Mouse (Mus musculus): ENCODE data around the gene Topors. TPM values are rescaled to one million over a fixed set of nuclear protein-coding genes. Genes with fewer than 3 reads are reported as not detected.

Gene Topors
- polyA plus RNA-seq, 1 experiment from 2014 or later, result 33.3 TPM

- 24% methylated on average over 4 of the region's 4 CpGs for WGBS
- H3K4me3 ChIP-seq, result no peak overlapping the region
- no peaks in the 10 kb centered on the region for H3K4me1 ChIP-seq (replicated peaks)
- H3K27ac ChIP-seq (replicated peaks), result no peak overlapping the region
- H3K36me3 ChIP-seq, result no peaks in the 10 kb centered on the region
- no peak for ATAC-seq (ENCODE audit: low read depth)
- no peak overlapping the region for H3K4me2 ChIP-seq
- H3K27me3 ChIP-seq, result no peaks in the 10 kb centered on the region
- no peak overlapping the region for H3K9ac ChIP-seq
- 0 out of 2 replicates have a peak, but pooled peaks cover 2% of the 10 kb centered on the region for H3K9me3 ChIP-seq
Observed at GRCm38 (mm10) chr4:40285582-40285981, 15.9 kb upstream of the Topors start.

- under 1% methylated on average over 36 of the region's 36 CpGs for WGBS
- peaks cover 14% of the 10 kb centered on the region for H3K4me1 ChIP-seq (replicated peaks)
- ATAC-seq (ENCODE audit: low read depth), result peak; percentile 96
Observed at GRCm38 (mm10) chr4:40279276-40279900, 9.7 kb upstream of the Topors start, which contains the start of gene Ndufb6. TSS of gene Ndufb6 (minus strand) at chr4:40279421.

GRCm38 (mm10) chr4:40278880-40279275 lies 9.2 kb upstream of the Topors start:
- under 1% methylated on average over 21 of the region's 21 CpGs for WGBS
- Histone ChIP-seq H3K27me3 (no peaks in the 10 kb centered on the region), H3K9me3 (no peaks in the 10 kb centered on the region), H3K4me3 (peak overlapping the region; percentile 87), H3K9ac (peak overlapping the region; percentile 93), H3K4me1 (replicated peaks) (peaks cover 14% of the 10 kb centered on the region), H3K36me3 (peaks cover 27% of the 10 kb centered on the region), H3K4me2 (peak overlapping the region; percentile 87), H3K27ac (replicated peaks) (peak overlapping the region; percentile 64)
- ATAC-seq (ENCODE audit: low read depth), result peak; percentile 83

More at GRCm38 (mm10) chr4:40279276-40279900, 9.7 kb upstream of the Topors start, which contains the start of gene Ndufb6:
- Histone ChIP-seq H3K27ac (replicated peaks) (peak within 1 kb of the TSS; percentile 64), H3K9ac (peak within 1 kb of the TSS; percentile 93), H3K4me3 (peak within 1 kb of the TSS; percentile 87), H3K4me2 (peak within 1 kb of the TSS; percentile 87), H3K36me3 (peaks cover 24% of the 10 kb centered on the region), H3K27me3 (no peaks in the 10 kb centered on the region), H3K9me3 (no peaks in the 10 kb centered on the region)

DNA sequence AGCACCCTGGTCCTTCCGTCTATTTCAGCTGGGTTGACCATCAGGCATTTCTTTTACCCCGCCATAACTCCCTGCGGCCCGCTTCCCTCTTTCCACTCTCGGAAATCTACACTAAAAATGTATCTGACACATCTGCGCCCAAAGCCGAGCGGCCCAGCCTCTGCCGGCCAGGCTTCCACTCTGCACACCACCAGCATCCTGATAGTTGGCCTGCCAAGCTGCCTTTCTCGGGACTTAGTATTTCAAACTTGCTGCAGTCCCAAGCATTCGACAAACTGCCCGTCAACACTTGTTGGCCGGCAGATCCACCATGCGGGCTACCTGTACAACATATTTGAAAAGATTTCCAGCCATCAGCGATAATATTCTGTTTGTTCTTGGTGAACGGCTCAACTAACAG lies 815 bp downstream of the Topors start:
- Histone ChIP-seq H3K4me3 (peak overlapping the region; percentile 74), H3K27me3 (no peaks in the 10 kb centered on the region), H3K9ac (peak overlapping the region; percentile 86), H3K9me3 (no peaks in the 10 kb centered on the region), H3K4me2 (peak overlapping the region; percentile 96), H3K27ac (replicated peaks) (peak overlapping the region; percentile 97), H3K4me1 (replicated peaks) (peaks cover 38% of the 10 kb centered on the region), H3K36me3 (peaks cover 35% of the 10 kb centered on the region; the same call in 1 of the 2 replicates)
- ATAC-seq (ENCODE audit: low read depth), result peak; percentile 16
- 0% methylated on average over 16 of the region's 16 CpGs for WGBS

- H3K9ac ChIP-seq, result peak overlapping the region; percentile 86
- H3K27me3 ChIP-seq, result no peaks in the 10 kb centered on the region
- peaks cover 38% of the 10 kb centered on the region for H3K4me1 ChIP-seq (replicated peaks)
- H3K4me3 ChIP-seq, result peak overlapping the region; percentile 74
- under 1% methylated on average over 49 of the region's 50 CpGs for WGBS
- peak overlapping the region; percentile 97 for H3K27ac ChIP-seq (replicated peaks)
- peak; percentile 81 for ATAC-seq (ENCODE audit: low read depth)
- H3K36me3 ChIP-seq, result peaks cover 34% of the 10 kb centered on the region; the same call in 1 of the 2 replicates
- peak overlapping the region; percentile 96 for H3K4me2 ChIP-seq
- no peaks in the 10 kb centered on the region for H3K9me3 ChIP-seq
Observed at GRCm38 (mm10) chr4:40268204-40268813, 1.3 kb downstream of the Topors start.

- Histone ChIP-seq H3K4me2 (peak overlapping the region; percentile 96), H3K9me3 (no peaks in the 10 kb centered on the region), H3K9ac (peak overlapping the region; percentile 86), H3K36me3 (peaks cover 30% of the 10 kb centered on the region), H3K27me3 (no peaks in the 10 kb centered on the region), H3K4me3 (peak overlapping the region; percentile 74), H3K27ac (replicated peaks) (peak overlapping the region; percentile 82), H3K4me1 (replicated peaks) (peaks cover 38% of the 10 kb centered on the region)
- ATAC-seq (ENCODE audit: low read depth), result no peak
- WGBS, result 72% methylated on average over 7 of the region's 7 CpGs
Observed at GRCm38 (mm10) chr4:40267681-40268080, 2.0 kb downstream of the Topors start.

DNA sequence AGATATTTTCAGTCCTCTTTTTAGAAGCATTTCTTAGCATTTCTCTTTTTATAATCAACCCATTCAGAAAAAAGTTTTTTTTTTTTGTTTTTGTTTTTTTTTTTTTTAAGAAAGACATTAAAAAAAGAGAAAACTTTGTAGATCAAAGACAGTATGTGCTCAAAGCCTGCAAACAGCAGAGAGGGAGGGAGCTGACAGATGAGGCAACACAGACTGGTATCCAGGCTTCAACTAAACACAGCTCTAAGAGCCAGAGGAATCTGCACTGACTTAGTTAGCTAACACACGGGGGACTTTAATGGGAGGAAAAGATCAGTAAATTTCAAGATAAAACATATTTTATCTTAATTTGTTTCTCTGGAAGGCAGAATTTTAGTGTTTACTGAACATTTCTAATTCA lies 5.3 kb downstream of the Topors start:
- Histone ChIP-seq H3K9me3 (no peaks in the 10 kb centered on the region), H3K27me3 (no peaks in the 10 kb centered on the region), H3K9ac (no peak overlapping the region), H3K36me3 (peaks cover 54% of the 10 kb centered on the region), H3K27ac (replicated peaks) (no peak overlapping the region), H3K4me1 (replicated peaks) (peaks cover 32% of the 10 kb centered on the region), H3K4me3 (no peak overlapping the region), H3K4me2 (no peak overlapping the region)
- 95% methylated on average over 1 of the region's 1 CpGs for WGBS
- ATAC-seq (ENCODE audit: low read depth), result no peak

DNA sequence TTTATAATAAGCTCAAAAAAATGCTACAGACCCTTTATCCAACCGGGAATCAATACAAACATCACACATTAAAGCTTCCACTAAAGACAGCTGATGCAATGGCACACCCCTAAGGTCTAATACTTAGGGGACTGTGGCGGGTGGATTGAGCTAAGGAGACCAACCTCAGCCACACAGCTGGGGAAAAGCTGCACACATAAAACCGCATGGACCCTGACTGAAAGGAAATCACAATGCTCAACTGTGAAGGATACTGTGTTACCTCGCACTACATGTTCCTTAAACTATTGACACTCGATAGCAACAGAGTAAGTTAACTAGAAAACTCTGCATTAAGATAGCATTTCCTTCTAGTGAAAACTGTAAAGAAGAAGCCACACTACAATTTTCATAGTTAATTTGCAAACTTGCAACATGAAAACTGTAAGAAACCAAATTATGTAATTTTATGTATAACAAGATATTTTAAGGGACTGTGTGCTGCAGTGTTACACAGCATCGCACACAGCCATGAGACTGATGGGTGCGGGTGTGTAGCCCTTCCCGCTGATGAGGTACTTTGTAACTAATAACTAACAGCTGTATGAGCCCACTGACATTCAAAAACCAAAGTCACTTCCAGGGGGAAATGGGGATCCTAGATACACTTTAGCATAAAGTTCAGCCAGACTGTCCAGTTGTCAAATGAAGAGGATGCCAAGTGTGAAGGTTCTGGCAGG lies 15.1 kb downstream of the Topors start:
- Histone ChIP-seq H3K4me2 (no peak overlapping the region), H3K9me3 (no peaks in the 10 kb centered on the region), H3K4me1 (replicated peaks) (no peaks in the 10 kb centered on the region), H3K27me3 (no peaks in the 10 kb centered on the region), H3K36me3 (peaks cover 15% of the 10 kb centered on the region), H3K9ac (no peak overlapping the region), H3K27ac (replicated peaks) (no peak overlapping the region), H3K4me3 (no peak overlapping the region)
- no peak for ATAC-seq (ENCODE audit: low read depth)
- 85% methylated on average over 8 of the region's 8 CpGs for WGBS

DNA sequence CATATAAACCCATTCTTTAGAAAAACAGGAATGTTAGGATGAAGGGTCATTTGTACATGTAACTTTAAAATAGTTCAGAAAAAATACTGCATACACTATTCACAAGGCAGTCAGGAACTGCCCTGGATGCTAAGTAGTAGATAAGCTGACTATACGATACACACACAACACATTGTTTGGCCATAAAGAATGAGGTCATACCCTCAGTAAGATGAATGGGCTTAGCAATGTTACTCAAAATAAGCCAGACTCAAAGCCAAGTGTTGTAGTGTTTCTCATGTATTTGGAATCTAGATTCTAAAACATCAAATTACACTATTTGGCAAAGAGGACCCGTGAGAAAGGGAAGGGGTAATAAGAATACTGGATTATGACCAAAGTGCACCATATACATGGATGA lies 15.9 kb downstream of the Topors start:
- Histone ChIP-seq H3K4me1 (replicated peaks) (no peaks in the 10 kb centered on the region), H3K36me3 (peaks cover 8% of the 10 kb centered on the region), H3K9ac (no peak overlapping the region), H3K9me3 (no peaks in the 10 kb centered on the region), H3K27me3 (no peaks in the 10 kb centered on the region), H3K27ac (replicated peaks) (no peak overlapping the region), H3K4me3 (no peak overlapping the region), H3K4me2 (no peak overlapping the region)
- 76% methylated on average over 2 of the region's 2 CpGs for WGBS
- ATAC-seq (ENCODE audit: low read depth), result no peak

- Histone ChIP-seq H3K36me3 (no peaks in the 10 kb centered on the region), H3K4me2 (no peak overlapping the region), H3K4me3 (no peak overlapping the region), H3K27me3 (no peaks in the 10 kb centered on the region), H3K27ac (replicated peaks) (no peak overlapping the region), H3K4me1 (replicated peaks) (no peaks in the 10 kb centered on the region), H3K9ac (no peak overlapping the region), H3K9me3 (no peaks in the 10 kb centered on the region)
- WGBS, result 93% methylated on average over 5 of the region's 5 CpGs
- ATAC-seq (ENCODE audit: low read depth), result no peak
Observed at GRCm38 (mm10) chr4:40250984-40251383, 18.7 kb downstream of the Topors start.

DNA sequence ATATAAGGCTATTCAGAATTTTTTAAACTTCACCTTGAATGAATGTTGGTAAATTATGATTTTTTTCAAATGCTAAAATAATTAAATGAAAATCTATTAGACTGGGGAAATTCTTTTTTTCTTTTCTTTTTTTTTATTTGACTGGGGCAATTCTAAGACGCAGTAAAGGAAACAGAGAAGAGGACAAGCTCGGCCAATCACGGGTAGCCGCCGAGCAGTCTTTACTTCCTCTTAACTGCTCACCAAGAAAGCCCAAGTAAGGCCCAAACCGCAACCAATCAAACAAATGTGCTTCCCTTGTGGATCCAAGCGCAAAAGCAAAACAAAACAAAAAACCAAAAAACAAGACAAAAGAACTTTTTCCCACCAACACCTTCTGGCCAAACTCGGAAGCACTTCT lies 25.6 kb downstream of the Topors start:
- Histone ChIP-seq H3K27me3 (no peaks in the 10 kb centered on the region), H3K9ac (no peak overlapping the region), H3K36me3 (no peaks in the 10 kb centered on the region), H3K4me3 (no peak overlapping the region), H3K4me1 (replicated peaks) (peaks cover 11% of the 10 kb centered on the region), H3K9me3 (no peaks in the 10 kb centered on the region), H3K27ac (replicated peaks) (no peak overlapping the region), H3K4me2 (no peak overlapping the region)
- no peak for ATAC-seq (ENCODE audit: low read depth)
- WGBS, result 81% methylated on average over 8 of the region's 8 CpGs

GRCm38 (mm10) chr4:40243006-40243405 lies 26.6 kb downstream of the Topors start:
- peaks cover 18% of the 10 kb centered on the region for H3K4me1 ChIP-seq (replicated peaks)
- H3K9ac ChIP-seq, result no peak overlapping the region
- 87% methylated on average over 4 of the region's 4 CpGs for WGBS
- no peak for ATAC-seq (ENCODE audit: low read depth)
- H3K27me3 ChIP-seq, result peaks cover 5% of the 10 kb centered on the region; the same call in 1 of the 2 replicates
- no peak overlapping the region for H3K27ac ChIP-seq (replicated peaks)
- no peaks in the 10 kb centered on the region for H3K9me3 ChIP-seq
- no peak overlapping the region for H3K4me3 ChIP-seq
- no peak overlapping the region for H3K4me2 ChIP-seq
- no peaks in the 10 kb centered on the region for H3K36me3 ChIP-seq

Measured in neural tube, embryonic 13.5 days (tissue).